Mouse (Mus musculus): ENCODE data around the gene Fcrl6.

Gene Fcrl6

DNA sequence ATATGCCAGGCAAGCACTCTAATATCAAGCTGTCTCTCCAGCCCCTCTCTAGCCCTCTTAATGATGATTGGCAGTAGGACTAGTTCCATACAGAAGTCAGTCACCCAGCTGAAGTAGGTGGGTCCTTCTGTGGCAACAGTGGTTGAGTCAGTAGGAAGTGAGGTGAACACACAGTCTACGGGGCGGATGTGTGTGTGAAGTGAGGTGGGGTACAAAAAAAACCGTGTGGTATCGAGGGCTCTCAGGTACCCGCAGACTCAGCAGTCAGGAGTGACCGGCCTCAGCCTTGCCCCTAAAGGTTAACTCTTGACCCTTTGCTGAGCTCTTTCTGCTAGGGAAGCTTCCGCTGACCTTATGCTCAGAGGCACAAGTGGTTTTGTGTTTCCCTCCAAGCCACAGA, 53.9 kb downstream of the Fcrl6 start:
- DNase-seq (ENCODE audit: low spot score in 2 of 2), result no peak
